Mouse (Mus musculus): Measurements from ENCODE around the gene Clec16a.

DNA sequence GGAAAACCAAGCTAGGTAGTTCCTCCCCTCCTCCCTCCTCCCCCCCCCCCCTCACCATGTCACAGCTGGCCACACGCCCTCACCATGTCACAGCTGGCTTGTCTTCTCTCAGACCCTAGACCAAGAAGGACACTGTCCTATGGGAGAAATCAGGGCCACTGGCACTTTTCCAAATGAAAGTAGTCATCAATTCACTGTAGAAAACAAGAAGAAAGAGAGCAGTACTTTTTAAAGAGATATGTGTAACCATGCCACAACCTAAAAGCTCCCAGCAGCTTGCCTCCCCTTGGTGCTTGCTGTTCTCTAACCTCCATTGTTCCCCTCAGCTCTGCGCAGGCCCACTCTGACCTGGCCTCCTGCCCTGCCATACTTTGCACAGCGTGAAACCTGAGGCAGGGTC, 124.8 kb downstream of the Clec16a start:
- TF ChIP-seq CTCF (conservative IDR thresholded peaks at IDR 0.05 in 1 of 2, IDR thresholded peaks at IDR 0.05 in 1 of 2; ENCODE audit: low read depth in 2 of 2, low read length in 2 of 2) (no peak), EP300 (IDR thresholded peaks at IDR 0.05; ENCODE audit: low read length) (no peak), ZKSCAN1 (IDR thresholded peaks at IDR 0.05; ENCODE audit: borderline replicate concordance, low read depth, low read length) (no peak), POLR2A (IDR thresholded peaks at IDR 0.05; ENCODE audit: low read depth, low read length) (no peak), CHD1 (IDR thresholded peaks at IDR 0.05; ENCODE audit: low read depth, low read length) (no peak), POLR2AphosphoS2 (IDR thresholded peaks at IDR 0.05; ENCODE audit: low read depth, low read length) (no peak), MYC (IDR thresholded peaks at IDR 0.05; ENCODE audit: low read depth, low read length) (no peak), RCOR1 (conservative IDR thresholded peaks at IDR 0.05; ENCODE audit: low read depth, low read length) (no peak), MAX (IDR thresholded peaks at IDR 0.05; ENCODE audit: low read length) (no peak), RAD21 (IDR thresholded peaks at IDR 0.05; ENCODE audit: low read depth, low read length) (no peak), MAZ (IDR thresholded peaks at IDR 0.05; ENCODE audit: low read depth, low read length) (no peak), USF1 (IDR thresholded peaks at IDR 0.05; ENCODE audit: low read depth, low read length) (no peak)
